Mouse (Mus musculus): ENCODE data around the gene Slc22a1. TPM values are rescaled to one million over a fixed set of nuclear protein-coding genes. Genes with fewer than 3 reads are reported as not detected.

Slc22a1 gene
- polyA plus RNA-seq, 1 experiment from 2014 or later, result 6.9 TPM

- Histone ChIP-seq H3K4me1 (no peaks in the 10 kb centered on the region), H3K27ac (no peak overlapping the region), H3K9me3 (replicated peaks) (no peaks in the 10 kb centered on the region), H3K4me3 (replicated peaks) (no peak overlapping the region), H3K4me2 (no peak overlapping the region), H3K9ac (no peak overlapping the region), H3K27me3 (no peaks in the 10 kb centered on the region), H3K36me3 (no peaks in the 10 kb centered on the region)
- ATAC-seq (replicated peaks; ENCODE audit: low FRiP score), result no peak
- WGBS, result 88% methylated on average over 15 of the region's 15 CpGs
Observed at GRCm38 (mm10) chr17:12614511-12615385, 60.9 kb downstream of the Slc22a1 start.

DNA sequence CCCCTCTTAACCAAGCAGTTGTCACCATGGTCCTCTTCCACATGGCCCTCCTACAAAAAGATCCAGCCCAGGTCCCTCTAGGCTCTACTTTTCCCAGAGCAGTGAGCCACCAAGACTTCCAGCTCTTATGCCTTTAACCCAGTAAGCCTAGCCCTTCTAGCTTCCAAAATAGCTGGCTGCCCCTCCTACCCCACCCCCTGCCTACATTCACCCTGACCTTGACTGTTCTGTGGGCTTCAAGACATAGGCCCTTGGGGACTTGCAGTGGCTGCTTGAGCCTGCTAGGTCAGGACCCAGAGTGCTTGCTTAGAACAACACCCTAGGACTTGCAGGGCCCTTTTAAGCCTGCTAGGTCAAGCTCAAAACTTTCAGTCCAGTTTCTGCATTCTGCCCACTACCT, 68.4 kb downstream of the Slc22a1 start:
- Histone ChIP-seq H3K9ac (no peak overlapping the region), H3K27ac (no peak overlapping the region), H3K4me2 (no peak overlapping the region), H3K27me3 (no peaks in the 10 kb centered on the region), H3K4me1 (no peaks in the 10 kb centered on the region), H3K9me3 (replicated peaks) (no peaks in the 10 kb centered on the region), H3K4me3 (replicated peaks) (no peak overlapping the region), H3K36me3 (no peaks in the 10 kb centered on the region)
- ATAC-seq (replicated peaks; ENCODE audit: low FRiP score), result no peak

DNA sequence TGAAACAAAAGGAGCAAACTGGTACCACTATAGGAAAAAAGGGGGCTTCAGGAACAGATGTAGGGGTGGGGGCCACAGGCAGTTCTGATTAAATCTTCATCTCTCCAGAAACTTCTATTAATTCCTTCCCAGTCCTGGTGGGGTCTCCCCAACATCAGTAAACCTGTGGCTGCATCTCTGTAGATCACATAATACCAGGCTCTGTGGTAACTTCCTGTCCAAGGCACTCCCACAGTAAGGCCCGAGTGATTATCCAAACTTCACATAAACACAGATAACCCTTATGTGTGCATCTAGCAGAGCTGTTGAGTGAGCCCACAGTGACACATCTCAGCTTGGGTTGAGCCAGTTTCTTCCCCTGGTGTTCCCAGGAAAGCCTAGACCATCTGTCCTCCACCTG, 69.0 kb downstream of the Slc22a1 start:
- Histone ChIP-seq H3K4me2 (no peak overlapping the region), H3K36me3 (no peaks in the 10 kb centered on the region), H3K27me3 (no peaks in the 10 kb centered on the region), H3K9ac (no peak overlapping the region), H3K4me1 (no peaks in the 10 kb centered on the region), H3K9me3 (replicated peaks) (no peaks in the 10 kb centered on the region), H3K4me3 (replicated peaks) (no peak overlapping the region), H3K27ac (no peak overlapping the region)
- no peak for ATAC-seq (replicated peaks; ENCODE audit: low FRiP score)
- 32% methylated on average over 1 of the region's 1 CpGs for WGBS

Other genes starting within 250 kb of the Slc22a1 start
- gene Slc22a3, start 168.1 kb downstream of the Slc22a1 start, polyA plus RNA-seq (2015; fragmentation: Nextera tagmentation; extraction: Ambion mirVana), result 0.62 and 1.00 TPM in 2 replicates
- gene Slc22a2, start 91.7 kb downstream of the Slc22a1 start, polyA plus RNA-seq (2015; fragmentation: Nextera tagmentation; extraction: Ambion mirVana), result 9.6 and 10.3 TPM in 2 replicates
- 30.1 and 34.6 TPM in 2 replicates for gene Igf2r, start 93.8 kb upstream of the Slc22a1 start, polyA plus RNA-seq (2015; fragmentation: Nextera tagmentation; extraction: Ambion mirVana)
- gene Mas1, start 192.3 kb upstream of the Slc22a1 start, polyA plus RNA-seq (2015; fragmentation: Nextera tagmentation; extraction: Ambion mirVana), result 0.77 and 1.0 TPM in 2 replicates
- gene Mrgprh, start 200.2 kb upstream of the Slc22a1 start, polyA plus RNA-seq (2015; fragmentation: Nextera tagmentation; extraction: Ambion mirVana), result not detected in 2 replicates
- 1.5 and 2.5 TPM in 2 replicates for gene Pnldc1, start 234.4 kb upstream of the Slc22a1 start, polyA plus RNA-seq (2015; fragmentation: Nextera tagmentation; extraction: Ambion mirVana)
- gene Tcp1, start 239.9 kb upstream of the Slc22a1 start, polyA plus RNA-seq (2015; fragmentation: Nextera tagmentation; extraction: Ambion mirVana), result 424 and 439 TPM in 2 replicates
- 162 and 182 TPM in 2 replicates for gene Mrpl18, start 240.5 kb upstream of the Slc22a1 start, polyA plus RNA-seq (2015; fragmentation: Nextera tagmentation; extraction: Ambion mirVana)

Measured in kidney, embryonic 15.5 days (tissue).